In genomic region chr11:93531029-93531680, GRCm38 (mm10) we compare ENCODE assay signal across 8 mouse cellular contexts.
A peak's percentile ranks its signal among the peaks of the same experiment; 100 is the strongest.
DNase-seq lines count a peak whose midpoint lies in the region; ATAC-seq and TF ChIP-seq lines count a peak whose summit lies in the region.

No protein-coding gene starts in this region.

- H3K9me3 ChIP-seq in midbrain, postnatal 0 days (ENCODE audit: low read length): no peaks in the 10 kb centered on the region
- no peaks in the 10 kb centered on the region for H3K9me3 ChIP-seq in midbrain, embryonic 10.5 days (replicated peaks)
- H3K9me3 ChIP-seq in hindbrain, embryonic 10.5 days: no peaks in the 10 kb centered on the region

- no peak overlapping the region for H3K4me3 ChIP-seq in midbrain, postnatal 0 days (ENCODE audit: low read depth, low read length)
- H3K4me3 ChIP-seq in midbrain, embryonic 10.5 days: no peak overlapping the region
- H3K4me3 ChIP-seq in hindbrain, embryonic 10.5 days: no peak overlapping the region

- TF ChIP-seq CTCF in midbrain, postnatal 0 days (IDR thresholded peaks at IDR 0.05): no peak
- no peak for TF ChIP-seq CTCF in brain, embryonic 14.5 days (IDR thresholded peaks at IDR 0.05; ENCODE audit: borderline replicate concordance, extremely low read depth, insufficient read depth, insufficient read length)

- DNase-seq in midbrain, postnatal 0 days (ENCODE audit: low spot score): peak; percentile 79
- no peak for DNase-seq in midbrain, embryonic 10.5 days (ENCODE audit: low spot score)
- DNase-seq in brain, embryonic 14.5 days (ENCODE audit: low read depth): peak; percentile 65
- peak; percentile 23 to 74 for DNase-seq in gastrocnemius, postnatal 4 days (ENCODE audit: low spot score in 2 of 2)
- peak; percentile 85 for DNase-seq in kidney, postnatal 10 days
- peak; percentile 25 for DNase-seq in ovary, postnatal 14 days (ENCODE audit: low spot score)
- no peak for DNase-seq in hindbrain, embryonic 10.5 days (ENCODE audit: low spot score)

- WGBS in midbrain, postnatal 0 days: 61% methylated on average over 7 of the region's 7 CpGs
- 85% methylated on average over 7 of the region's 7 CpGs for WGBS in midbrain, embryonic 10.5 days
- WGBS in hindbrain, embryonic 10.5 days: 89% methylated on average over 7 of the region's 7 CpGs

- ATAC-seq in midbrain, postnatal 0 days (ENCODE audit: low FRiP score): no peak
- ATAC-seq in megakaryocyte, adult 5-6 weeks (ENCODE audit: poor library complexity, severe bottlenecking): no peak

- no peak overlapping the region for H3K4me2 ChIP-seq in midbrain, postnatal 0 days (ENCODE audit: low read depth, low read length, poor library complexity, severe bottlenecking)

- TF ChIP-seq POLR2A in brain, embryonic 14.5 days (IDR thresholded peaks at IDR 0.05; ENCODE audit: borderline replicate concordance, extremely low read depth, insufficient read depth, insufficient read length, poor library complexity, severe bottlenecking): no peak

- H3K27ac ChIP-seq in midbrain, postnatal 0 days (ENCODE audit: low read depth, low read length): no peak overlapping the region
- H3K27ac ChIP-seq in midbrain, embryonic 10.5 days (replicated peaks): no peak overlapping the region
- no peak overlapping the region for H3K27ac ChIP-seq in hindbrain, embryonic 10.5 days

- no peaks in the 10 kb centered on the region for H3K36me3 ChIP-seq in midbrain, postnatal 0 days (ENCODE audit: insufficient read depth, low read length)
- H3K36me3 ChIP-seq in midbrain, embryonic 10.5 days: no peaks in the 10 kb centered on the region
- H3K36me3 ChIP-seq in hindbrain, embryonic 10.5 days: no peaks in the 10 kb centered on the region

- H3K9ac ChIP-seq in midbrain, postnatal 0 days (replicated peaks; ENCODE audit: low read length, poor library complexity, severe bottlenecking): no peak overlapping the region

- H3K27me3 ChIP-seq in midbrain, postnatal 0 days (ENCODE audit: insufficient read depth, low read length): no peaks in the 10 kb centered on the region
- no peaks in the 10 kb centered on the region for H3K27me3 ChIP-seq in midbrain, embryonic 10.5 days (ENCODE audit: low read depth, poor library complexity, severe bottlenecking)
- H3K27me3 ChIP-seq in hindbrain, embryonic 10.5 days (ENCODE audit: insufficient read depth, poor library complexity, severe bottlenecking): no peaks in the 10 kb centered on the region

- no peaks in the 10 kb centered on the region for H3K4me1 ChIP-seq in midbrain, postnatal 0 days (ENCODE audit: insufficient read depth, low read length)
- 0 out of 2 replicates have a peak, but pooled peaks cover 3% of the 10 kb centered on the region for H3K4me1 ChIP-seq in midbrain, embryonic 10.5 days
- 0 out of 2 replicates have a peak, but pooled peaks cover 2% of the 10 kb centered on the region for H3K4me1 ChIP-seq in hindbrain, embryonic 10.5 days (replicated peaks)

Comparison
In these comparisons a context has a peak if more than half of its experiments do, and no peak if none do; other contexts are left out.
1. DNase-seq: peak in midbrain, postnatal 0 days (single experiment), brain, embryonic 14.5 days (single experiment), gastrocnemius, postnatal 4 days (2 of 2), kidney, postnatal 10 days (single experiment) and ovary, postnatal 14 days (single experiment); none in midbrain, embryonic 10.5 days (single experiment) and hindbrain, embryonic 10.5 days (single experiment).